Mouse (Mus musculus) thymus, adult 2 months (tissue): ENCODE data around the gene Zfp597. TPM values are rescaled to one million over a fixed set of nuclear protein-coding genes. Genes with fewer than 3 reads are reported as not detected.

Experiments used
- DNase-seq: peaks from one replicate; pipeline ENCODE4 v3.0.0; 2021
- H3K27ac ChIP-seq: fragments of 200-500 bp; 2 replicates; pipeline ENCODE4 v1.5.1; 2012; ENCODE audit warnings: low read length, control low read depth; ENCODE audit not compliant: control insufficient read depth, insufficient read depth
- H3K27me3 ChIP-seq: fragments of 200-500 bp; 2 replicates; pipeline ENCODE4 v1.6.1; 2012; ENCODE audit warnings: mild to moderate bottlenecking, low read length, moderate library complexity, mixed read lengths; ENCODE audit not compliant: control insufficient read depth, insufficient read depth
- H3K36me3 ChIP-seq: fragments of 200-500 bp; 2 replicates; pipeline ENCODE4 v1.6.1; 2012; ENCODE audit warnings: mild to moderate bottlenecking, low read length, moderate library complexity; ENCODE audit not compliant: control insufficient read depth, insufficient read depth
- H3K4me1 ChIP-seq: fragments of 200-500 bp; replicated peaks from 2 replicates; pipeline ENCODE4 v1.6.1; 2012; ENCODE audit warnings: low read length; ENCODE audit not compliant: control insufficient read depth, insufficient read depth
- H3K4me3 ChIP-seq: fragments of 200-500 bp; 2 replicates; pipeline ENCODE4 v1.5.1; 2012; ENCODE audit warnings: mild to moderate bottlenecking, low read length, control low read depth, moderate library complexity; ENCODE audit not compliant: control insufficient read depth, insufficient read depth
- CTCF ChIP-seq: fragments of 200-500 bp; IDR thresholded peaks from 2 replicates; pipeline ENCODE4 v1.5.1; 2012; ENCODE audit warnings: mild to moderate bottlenecking, control low read depth, low read length, moderate library complexity, borderline replicate concordance; ENCODE audit not compliant: control insufficient read depth, poor library complexity, insufficient read depth; ENCODE audit errors: extremely low read depth
- POLR2A ChIP-seq: fragments of 200-500 bp; IDR thresholded peaks from 2 replicates; pipeline ENCODE4 v1.6.1; 2012; ENCODE audit warnings: mild to moderate bottlenecking, low read length, control low read depth, moderate library complexity; ENCODE audit not compliant: control insufficient read depth, poor library complexity, insufficient read depth; ENCODE audit errors: extremely low read depth
- WGBS: fragments of 180-500 bp; shearing (Covaris S2); methylation state at CpG from one replicate; pipeline ENCODE4 v1.1.7; 2018; 5-methylcytosine and 5-hydroxymethylcytosine counted together
- polyA plus RNA-seq: library from polyadenylated mRNA; depleted of rRNA; stranded (reverse); fragments of >200 nt; gene quantifications from 2 replicates; pipeline ENCODE4 v1.2.3, GENCODE M21; 2012

Gene Zfp597
- polyA plus RNA-seq, 1 experiment, result 7.5 TPM

- Histone ChIP-seq H3K27ac (no peak overlapping the region), H3K36me3 (peaks cover 36% of the 10 kb centered on the region), H3K27me3 (no peaks in the 10 kb centered on the region), H3K4me3 (no peak overlapping the region), H3K4me1 (peaks cover 5% of the 10 kb centered on the region)
- no peak for DNase-seq
- TF ChIP-seq POLR2A (no peak), CTCF (no peak)
- 54% methylated on average over 6 of the region's 6 CpGs for WGBS
These were observed 11.7 kb upstream of the Zfp597 start for GRCm38 (mm10) chr16:3896046-3896445.

DNA sequence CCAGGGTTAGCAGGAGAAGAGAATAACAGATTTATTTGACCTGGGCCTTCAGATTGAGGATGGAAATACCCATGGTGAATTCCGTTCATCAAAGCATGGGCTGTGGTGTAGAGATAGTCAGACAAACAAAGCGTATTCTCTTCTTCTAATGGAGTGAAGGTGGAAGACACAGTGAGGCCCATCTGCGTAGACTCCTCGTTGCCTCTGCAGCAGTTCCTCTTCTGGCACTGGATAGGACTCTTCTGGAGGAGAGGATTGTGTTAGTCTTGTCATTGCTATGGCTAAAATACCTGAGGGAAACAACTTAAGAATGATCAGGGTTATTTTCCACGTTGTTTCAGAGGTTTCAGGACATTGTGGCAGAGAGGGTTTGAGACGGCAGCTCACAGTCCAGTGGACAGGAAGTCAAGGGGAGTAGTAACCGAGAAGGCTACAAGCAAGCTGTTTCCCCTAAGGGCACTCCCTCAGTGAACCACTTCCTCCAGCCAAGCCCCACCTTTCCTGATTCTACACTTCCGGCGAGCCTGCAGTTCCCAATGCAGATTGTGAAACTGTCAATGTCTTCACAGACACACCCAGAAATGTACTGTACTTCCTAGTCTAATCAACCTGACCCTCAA is 10.9 kb upstream of the Zfp597 start:
- Histone ChIP-seq H3K27ac (peak overlapping the region; percentile 73; the same call in 1 of the 2 replicates), H3K4me3 (no peak overlapping the region), H3K36me3 (peaks cover 28% of the 10 kb centered on the region), H3K4me1 (peaks cover 5% of the 10 kb centered on the region), H3K27me3 (no peaks in the 10 kb centered on the region)
- DNase-seq, result peak; percentile 44
- TF ChIP-seq CTCF (no peak), POLR2A (no peak)
- WGBS, result 21% methylated on average over 9 of the region's 9 CpGs

DNA sequence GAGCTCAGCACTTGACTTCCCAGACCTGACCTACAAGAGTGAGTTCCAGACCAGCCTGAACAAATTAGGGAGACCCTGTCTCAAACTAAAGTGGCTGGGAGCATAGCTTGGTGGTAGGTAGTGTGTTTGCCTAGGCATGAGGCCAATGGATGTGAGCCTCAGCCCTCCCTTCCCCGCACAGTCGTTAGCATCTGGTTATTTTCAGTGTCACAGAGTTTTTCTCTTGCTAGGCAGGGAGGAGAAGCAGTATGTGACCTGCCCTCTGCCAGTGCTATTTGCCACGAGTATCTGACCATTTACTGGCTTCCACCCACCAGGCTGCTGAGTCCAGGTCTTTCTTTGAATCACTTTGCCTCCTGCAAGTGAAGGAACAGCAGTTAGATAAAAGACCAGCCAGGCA is 9.4 kb upstream of the Zfp597 start:
- DNase-seq, result no peak
- H3K36me3 ChIP-seq, result peaks cover 15% of the 10 kb centered on the region
- H3K4me1 ChIP-seq, result peaks cover 5% of the 10 kb centered on the region
- H3K27ac ChIP-seq, result no peak overlapping the region
- TF ChIP-seq CTCF (no peak), POLR2A (no peak)
- H3K4me3 ChIP-seq, result no peak overlapping the region
- no peaks in the 10 kb centered on the region for H3K27me3 ChIP-seq
- WGBS, result 73% methylated on average over 3 of the region's 3 CpGs

- 96% methylated on average over 14 of the region's 14 CpGs for WGBS
- Histone ChIP-seq H3K27me3 (no peaks in the 10 kb centered on the region), H3K4me3 (no peak overlapping the region), H3K27ac (no peak overlapping the region), H3K4me1 (peaks cover 9% of the 10 kb centered on the region), H3K36me3 (peaks cover 1% of the 10 kb centered on the region; the same call in 1 of the 2 replicates)
- no peak for DNase-seq
- TF ChIP-seq CTCF (no peak), POLR2A (no peak)
These were observed 7.4 kb upstream of the Zfp597 start for GRCm38 (mm10) chr16:3891621-3892295.

- Histone ChIP-seq H3K27me3 (no peaks in the 10 kb centered on the region), H3K4me3 (peak overlapping the region; percentile 73), H3K36me3 (no peaks in the 10 kb centered on the region), H3K4me1 (peaks cover 12% of the 10 kb centered on the region), H3K27ac (peak overlapping the region; percentile 5; the same call in 1 of the 2 replicates)
- no peak for DNase-seq
- TF ChIP-seq POLR2A (no peak), CTCF (no peak)
- WGBS, result 2% methylated on average over 10 of the region's 10 CpGs
These were observed 807 bp upstream of the Zfp597 start for GRCm38 (mm10) chr16:3885065-3885670.

- no peak overlapping the region for H3K4me3 ChIP-seq
- peaks cover 6% of the 10 kb centered on the region; the same call in 1 of the 2 replicates for H3K36me3 ChIP-seq
- WGBS, result 98% methylated on average over 4 of the region's 4 CpGs
- no peak for DNase-seq
- TF ChIP-seq CTCF, result no peak
- no peak for TF ChIP-seq POLR2A
- no peaks in the 10 kb centered on the region for H3K27me3 ChIP-seq
- H3K4me1 ChIP-seq, result peaks cover 7% of the 10 kb centered on the region
- no peak overlapping the region for H3K27ac ChIP-seq
These were observed 8.0 kb downstream of the Zfp597 start for GRCm38 (mm10) chr16:3876346-3876745.
